Mouse (Mus musculus): Measurements from ENCODE around the gene Zcchc7. TPM values are rescaled to one million over a fixed set of nuclear protein-coding genes. Genes with fewer than 3 reads are reported as not detected.
"Not testable (repeated sequence)": the region's sequence is repeated elsewhere in the genome, so short reads cannot be mapped to it uniquely, and the experiment has no call there.

The Zcchc7 gene
- polyA plus RNA-seq, 1 experiment from 2014 or later, result 22.2 TPM

DNA sequence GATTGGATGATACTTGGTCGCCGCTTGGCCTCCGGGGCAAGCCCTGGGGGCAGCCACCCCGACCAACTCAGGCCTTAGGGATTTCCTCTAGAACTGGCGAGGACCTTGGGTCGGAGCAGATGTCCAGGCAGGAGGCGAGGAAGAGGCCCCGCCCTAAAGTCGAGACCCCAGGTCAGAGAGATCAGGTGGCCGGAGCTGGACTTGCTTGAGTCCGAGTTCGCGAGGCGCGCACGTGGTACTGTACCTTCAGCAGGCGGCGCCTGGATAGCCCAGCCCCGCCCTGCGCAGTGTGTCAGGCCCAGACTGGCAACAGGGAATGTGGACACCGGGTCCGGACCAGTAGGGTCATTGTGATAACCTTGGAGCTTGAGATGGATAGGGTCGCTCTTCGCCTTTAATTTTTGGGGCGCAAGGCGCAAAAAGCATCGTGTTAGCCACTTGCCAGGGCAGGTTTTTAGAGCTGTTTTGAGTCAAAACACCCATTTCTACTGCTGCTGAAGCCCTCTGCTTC, 41.5 kb upstream of the Zcchc7 start:
- Histone ChIP-seq H3K4me1 (peaks cover 31% of the 10 kb centered on the region), H3K9me3 (no peaks in the 10 kb centered on the region), H3K27ac (replicated peaks) (no peak overlapping the region), H3K36me3 (replicated peaks) (no peaks in the 10 kb centered on the region), H3K27me3 (replicated peaks; ENCODE audit: low read depth, poor library complexity, severe bottlenecking) (peaks cover 99% of the 10 kb centered on the region), H3K4me3 (peak overlapping the region; percentile 41)
- under 1% methylated on average over 27 of the region's 27 CpGs for WGBS
- DNase-seq (ENCODE audit: low spot score), result peak; percentile 58

DNA sequence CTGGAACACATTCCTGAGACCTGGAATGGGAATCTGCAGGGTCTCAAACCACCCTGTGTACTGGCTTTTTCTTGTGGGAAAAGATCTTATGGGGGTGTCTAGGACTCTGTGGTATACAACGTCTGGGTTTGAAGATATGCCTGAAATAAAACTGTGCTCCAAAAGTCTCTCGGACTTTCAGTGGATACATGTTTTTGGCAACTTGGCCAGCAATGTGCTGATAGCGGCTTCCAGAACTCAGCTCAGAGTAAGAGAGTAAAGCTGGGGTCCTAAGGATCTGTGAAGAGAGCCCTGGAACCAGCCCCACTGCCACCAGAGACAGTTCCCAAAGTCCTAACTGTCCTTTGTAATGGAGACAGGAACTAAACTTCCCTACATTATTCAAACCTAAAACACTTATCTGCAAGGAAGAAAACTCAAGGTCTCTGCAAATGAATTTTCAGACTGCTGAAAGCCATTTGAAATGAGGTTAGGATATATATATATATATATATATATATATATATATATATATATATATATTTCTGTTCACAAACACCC, 40.0 kb upstream of the Zcchc7 start:
- Histone ChIP-seq H3K27ac (replicated peaks) (no peak overlapping the region), H3K4me1 (peaks cover 30% of the 10 kb centered on the region)
- WGBS, result 9% methylated on average over 3 of the region's 3 CpGs

DNA sequence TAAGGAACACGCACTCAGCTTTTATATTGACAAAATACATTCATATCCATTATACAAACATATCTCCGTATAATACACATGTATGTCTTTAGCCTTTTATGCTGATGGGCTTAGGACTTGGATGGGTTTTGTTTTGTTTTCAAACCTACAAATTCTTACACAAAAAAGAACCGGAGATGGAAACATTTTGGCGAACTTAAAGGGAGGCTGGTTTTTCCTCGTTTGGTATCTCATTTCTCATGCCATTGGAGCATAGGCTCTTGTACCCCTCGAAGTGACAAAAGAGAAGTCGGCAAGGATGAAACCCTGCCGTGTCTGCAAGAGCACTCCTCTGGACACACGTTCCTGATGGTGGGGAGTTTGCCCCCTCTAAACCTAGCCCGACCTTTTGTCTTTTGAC, 39.3 kb upstream of the Zcchc7 start:
- Histone ChIP-seq H3K4me1 (peaks cover 25% of the 10 kb centered on the region), H3K9me3 (no peaks in the 10 kb centered on the region), H3K27me3 (replicated peaks; ENCODE audit: low read depth, poor library complexity, severe bottlenecking) (peaks cover 97% of the 10 kb centered on the region), H3K4me3 (no peak overlapping the region), H3K27ac (replicated peaks) (no peak overlapping the region), H3K36me3 (replicated peaks) (no peaks in the 10 kb centered on the region)
- no peak for DNase-seq (ENCODE audit: low spot score)
- 3% methylated on average over 10 of the region's 10 CpGs for WGBS

More for the DNA sequence above, 40.0 kb upstream of the Zcchc7 start:
- peaks cover 99% of the 10 kb centered on the region for H3K27me3 ChIP-seq (replicated peaks; ENCODE audit: low read depth, poor library complexity, severe bottlenecking)
- H3K9me3 ChIP-seq, result no peaks in the 10 kb centered on the region
- DNase-seq (ENCODE audit: low spot score), result no peak
- H3K36me3 ChIP-seq (replicated peaks), result no peaks in the 10 kb centered on the region
- no peak overlapping the region for H3K4me3 ChIP-seq

DNA sequence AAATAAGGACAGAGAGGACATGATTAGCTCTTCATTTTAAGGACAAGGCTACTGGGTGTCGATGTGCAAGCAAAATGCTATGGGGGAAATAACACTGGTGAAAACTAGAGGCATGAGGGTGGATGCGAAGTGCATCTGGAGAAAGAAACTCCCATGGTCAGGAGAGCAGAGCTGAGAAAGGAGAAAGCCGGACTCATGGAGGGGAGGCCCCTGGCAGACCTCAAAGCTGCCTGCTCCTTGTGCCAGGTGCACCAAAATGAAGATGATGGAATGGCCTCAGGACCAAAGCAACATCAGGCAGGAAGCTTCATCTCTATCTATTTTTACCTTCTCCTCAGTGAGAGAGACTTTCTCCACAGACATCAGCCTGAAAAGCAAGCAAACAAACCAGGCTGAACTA, 38.0 kb upstream of the Zcchc7 start:
- DNase-seq (ENCODE audit: low spot score), result no peak
- no peaks in the 10 kb centered on the region for H3K9me3 ChIP-seq
- H3K27me3 ChIP-seq (replicated peaks; ENCODE audit: low read depth, poor library complexity, severe bottlenecking), result peaks cover 86% of the 10 kb centered on the region
- H3K27ac ChIP-seq (replicated peaks), result no peak overlapping the region
- H3K4me1 ChIP-seq, result peaks cover 17% of the 10 kb centered on the region
- no peaks in the 10 kb centered on the region for H3K36me3 ChIP-seq (replicated peaks)
- no peak overlapping the region for H3K4me3 ChIP-seq
- WGBS, result 81% methylated on average over 3 of the region's 3 CpGs

DNA sequence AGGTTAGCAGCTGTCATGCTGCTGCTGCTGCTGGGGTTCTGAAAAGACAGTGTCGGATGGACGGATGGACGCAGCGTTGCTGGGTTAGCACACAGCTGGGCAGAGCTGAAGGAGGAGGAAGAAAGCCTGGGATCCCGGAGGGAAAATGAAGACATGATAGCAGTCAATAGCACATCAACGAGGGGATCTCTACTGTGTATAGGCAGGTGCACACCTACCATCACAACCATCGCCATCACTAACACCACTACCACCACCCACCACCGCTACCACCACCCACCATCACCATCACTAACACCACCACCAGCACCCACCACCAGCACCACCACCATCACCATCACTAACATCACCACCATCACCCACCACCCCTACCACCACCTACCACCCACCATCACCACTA, 35.6 kb upstream of the Zcchc7 start:
- Histone ChIP-seq H3K4me1 (no peaks in the 10 kb centered on the region), H3K9me3 (no peaks in the 10 kb centered on the region), H3K27me3 (replicated peaks; ENCODE audit: low read depth, poor library complexity, severe bottlenecking) (peaks cover 63% of the 10 kb centered on the region), H3K36me3 (replicated peaks) (no peaks in the 10 kb centered on the region), H3K4me3 (no peak overlapping the region), H3K27ac (replicated peaks) (no peak overlapping the region)
- DNase-seq (ENCODE audit: low spot score), result no peak
- WGBS, result 93% methylated on average over 8 of the region's 8 CpGs

DNA sequence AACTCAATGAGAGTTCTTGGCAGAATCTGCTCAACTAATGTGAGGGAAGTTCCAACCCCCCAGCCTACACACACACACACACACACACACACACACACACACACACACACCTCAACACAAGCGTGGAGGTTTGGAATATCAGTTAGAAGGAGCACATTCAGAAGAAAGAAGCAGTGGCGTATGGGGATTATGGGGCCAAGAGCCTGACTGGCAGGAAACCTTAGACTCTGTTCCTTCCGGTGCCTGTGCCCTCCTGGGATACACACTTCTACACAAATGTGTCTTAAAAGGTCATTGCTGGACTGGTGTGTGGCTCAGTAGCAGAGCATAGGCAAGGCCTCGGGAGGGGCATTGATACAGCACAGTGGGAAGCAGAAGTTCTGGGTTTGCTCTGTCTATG, 34.4 kb upstream of the Zcchc7 start:
- Histone ChIP-seq H3K27me3 (replicated peaks; ENCODE audit: low read depth, poor library complexity, severe bottlenecking) (peaks cover 52% of the 10 kb centered on the region), H3K4me1 (no peaks in the 10 kb centered on the region)
- DNase-seq (ENCODE audit: low spot score), result no peak

DNA sequence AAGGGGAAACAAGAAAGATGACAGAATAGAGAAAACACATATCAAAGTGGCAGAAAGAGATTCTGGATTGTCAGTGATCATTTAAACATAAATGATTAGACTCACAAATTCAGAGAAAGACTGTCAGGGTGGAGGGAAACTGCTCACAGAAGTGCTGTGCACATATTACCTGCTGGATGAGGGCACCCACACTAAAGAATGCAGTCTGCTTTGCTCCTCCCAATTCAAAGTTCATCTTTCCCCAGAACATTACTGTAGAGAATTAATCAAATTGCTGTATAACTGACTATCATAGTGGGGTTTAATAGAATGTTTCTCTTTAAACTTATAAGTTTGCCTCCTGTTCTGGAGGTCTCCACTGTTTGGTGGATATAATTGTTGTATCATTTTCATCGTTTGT, 15.2 kb upstream of the Zcchc7 start:
- 78% methylated on average over 1 of the region's 1 CpGs for WGBS
- Histone ChIP-seq H3K36me3 (replicated peaks) (no peaks in the 10 kb centered on the region), H3K4me3 (no peak overlapping the region), H3K4me1 (no peaks in the 10 kb centered on the region), H3K27me3 (replicated peaks; ENCODE audit: low read depth, poor library complexity, severe bottlenecking) (0 out of 2 replicates have a peak, but pooled peaks cover 4% of the 10 kb centered on the region), H3K27ac (replicated peaks) (no peak overlapping the region), H3K9me3 (peaks cover 13% of the 10 kb centered on the region; the same call in 1 of the 2 replicates)
- DNase-seq (ENCODE audit: low spot score), result no peak

More for the DNA sequence above, 34.4 kb upstream of the Zcchc7 start:
- Histone ChIP-seq H3K9me3 (no peaks in the 10 kb centered on the region), H3K27ac (replicated peaks) (no peak overlapping the region), H3K36me3 (replicated peaks) (no peaks in the 10 kb centered on the region), H3K4me3 (no peak overlapping the region)
- 86% methylated on average over 4 of the region's 4 CpGs for WGBS

DNA sequence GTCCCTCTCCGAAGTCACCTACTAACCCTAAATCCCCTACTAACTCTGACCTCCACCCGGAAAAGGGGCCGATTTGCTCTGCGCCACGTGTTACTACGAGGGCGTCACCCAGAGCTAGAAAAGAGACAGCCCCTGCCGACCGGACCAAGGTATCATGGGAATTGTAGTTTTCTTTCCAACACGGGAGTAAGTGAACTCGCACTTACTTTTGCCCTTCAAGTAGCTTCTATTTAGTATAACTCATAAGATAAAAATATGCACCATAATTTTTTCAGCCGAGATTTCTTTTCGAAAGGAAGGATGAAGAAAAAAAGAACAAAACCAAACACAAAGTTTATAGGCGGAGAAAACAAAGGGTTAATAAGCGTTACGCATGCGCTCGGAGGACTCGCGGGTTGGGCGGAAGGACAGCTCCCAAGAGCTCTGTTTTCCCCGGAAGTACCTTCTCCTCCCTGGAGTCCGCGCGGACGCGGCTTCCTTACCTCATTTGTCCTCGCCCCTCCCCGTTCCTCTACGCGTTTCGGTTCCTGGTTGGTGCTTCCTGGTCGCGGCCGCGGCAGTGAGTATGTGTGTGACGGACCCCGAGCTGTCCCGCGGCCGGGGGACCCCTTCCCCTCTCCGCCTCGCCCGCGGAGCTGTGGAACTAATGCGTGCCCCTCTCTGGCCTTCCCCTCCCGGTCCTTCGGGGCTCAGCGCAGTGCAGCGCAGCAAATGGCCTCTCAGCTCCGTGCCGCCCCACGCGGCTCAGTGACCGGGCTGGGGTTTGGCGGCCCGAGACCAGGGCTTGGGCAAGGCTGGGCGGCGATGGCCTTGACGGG, 666 bp downstream of the Zcchc7 start:
- Histone ChIP-seq H3K27ac (replicated peaks) (peak overlapping the region; percentile 85), H3K9me3 (no peaks in the 10 kb centered on the region), H3K4me1 (peaks cover 12% of the 10 kb centered on the region), H3K36me3 (replicated peaks) (no peaks in the 10 kb centered on the region), H3K4me3 (peak overlapping the region; percentile 73), H3K27me3 (replicated peaks; ENCODE audit: low read depth, poor library complexity, severe bottlenecking) (no peaks in the 10 kb centered on the region)
- peak; percentile 94 for DNase-seq (ENCODE audit: low spot score)
- WGBS, result under 1% methylated on average over 60 of the region's 60 CpGs

DNA sequence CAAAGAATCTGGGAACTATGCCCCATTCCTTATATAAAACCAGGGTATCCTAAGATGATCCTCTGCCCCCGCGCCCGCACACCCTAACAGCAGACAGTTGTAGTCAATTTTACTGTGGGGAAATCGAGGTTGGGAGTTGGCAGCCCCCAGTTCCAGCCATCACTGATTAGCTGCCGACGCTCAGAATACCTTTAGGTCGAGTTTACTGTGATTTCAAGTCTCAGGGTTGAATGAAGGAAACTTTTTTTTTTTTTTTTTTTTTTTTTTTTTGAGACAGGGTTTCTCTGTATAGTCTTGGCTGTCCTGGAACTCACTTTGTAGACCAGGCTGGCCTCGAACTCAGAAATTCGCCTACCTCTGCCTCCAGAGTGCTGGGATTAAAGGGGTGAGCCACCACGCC, 1.5 kb downstream of the Zcchc7 start:
- H3K9me3 ChIP-seq; DNase-seq (ENCODE audit: low spot score); H3K36me3 ChIP-seq (replicated peaks); H3K27me3 ChIP-seq (replicated peaks; ENCODE audit: low read depth, poor library complexity, severe bottlenecking): not testable (repeated sequence)
- peak overlapping the region; percentile 73 for H3K4me3 ChIP-seq
- 6% methylated on average over 10 of the region's 10 CpGs for WGBS
- peaks cover 12% of the 10 kb centered on the region for H3K4me1 ChIP-seq
- H3K27ac ChIP-seq (replicated peaks), result peak overlapping the region; percentile 85

DNA sequence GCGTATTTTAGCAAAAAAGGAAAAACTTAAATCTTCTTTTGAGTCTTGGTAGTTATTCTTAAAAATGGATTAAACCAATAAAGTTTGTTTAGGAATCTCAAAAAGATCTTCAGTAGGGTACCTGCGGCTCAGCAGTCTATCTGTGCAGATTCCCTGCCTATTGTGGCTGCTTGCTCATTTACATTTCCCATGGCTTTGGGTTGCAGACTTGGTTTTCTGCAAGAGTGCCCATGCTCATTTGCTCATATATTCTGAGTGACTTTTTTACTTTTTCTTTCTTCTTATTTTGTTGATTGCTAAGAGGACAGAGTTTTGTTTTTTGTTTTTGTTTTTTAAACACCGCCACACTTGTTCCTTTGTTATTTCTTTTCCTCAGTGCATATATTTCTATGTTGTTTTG, 19.2 kb downstream of the Zcchc7 start:
- Histone ChIP-seq H3K9me3 (no peaks in the 10 kb centered on the region), H3K27me3 (replicated peaks; ENCODE audit: low read depth, poor library complexity, severe bottlenecking) (no peaks in the 10 kb centered on the region), H3K36me3 (replicated peaks) (peaks cover 11% of the 10 kb centered on the region), H3K27ac (replicated peaks) (no peak overlapping the region), H3K4me1 (peaks cover 9% of the 10 kb centered on the region), H3K4me3 (no peak overlapping the region)
- no peak for DNase-seq (ENCODE audit: low spot score)
- 74% methylated on average over 3 of the region's 3 CpGs for WGBS

DNA sequence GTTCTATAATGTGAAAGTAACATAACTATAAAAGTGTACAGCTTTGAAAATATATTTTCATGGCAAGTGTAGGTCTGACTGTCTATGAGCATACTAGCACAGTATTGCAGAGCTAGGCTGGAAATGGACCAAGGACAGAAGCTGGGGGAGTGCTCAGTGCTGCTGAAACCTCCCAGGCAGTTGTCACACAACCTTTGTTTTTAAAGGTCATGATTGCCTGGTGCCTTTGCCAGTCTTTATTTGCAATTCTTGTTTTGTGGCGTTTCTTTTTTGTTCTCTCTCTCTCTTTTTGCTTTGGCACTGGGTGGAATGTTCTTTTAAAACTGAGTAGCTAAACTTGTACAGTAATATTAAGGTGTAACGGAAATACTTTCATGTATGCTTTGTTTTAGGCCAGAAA, 21.0 kb downstream of the Zcchc7 start:
- Histone ChIP-seq H3K27ac (replicated peaks) (no peak overlapping the region), H3K36me3 (replicated peaks) (no peaks in the 10 kb centered on the region), H3K27me3 (replicated peaks; ENCODE audit: low read depth, poor library complexity, severe bottlenecking) (no peaks in the 10 kb centered on the region), H3K9me3 (no peaks in the 10 kb centered on the region), H3K4me1 (peaks cover 9% of the 10 kb centered on the region), H3K4me3 (no peak overlapping the region)
- DNase-seq (ENCODE audit: low spot score), result no peak
- 51% methylated on average over 2 of the region's 2 CpGs for WGBS

DNA sequence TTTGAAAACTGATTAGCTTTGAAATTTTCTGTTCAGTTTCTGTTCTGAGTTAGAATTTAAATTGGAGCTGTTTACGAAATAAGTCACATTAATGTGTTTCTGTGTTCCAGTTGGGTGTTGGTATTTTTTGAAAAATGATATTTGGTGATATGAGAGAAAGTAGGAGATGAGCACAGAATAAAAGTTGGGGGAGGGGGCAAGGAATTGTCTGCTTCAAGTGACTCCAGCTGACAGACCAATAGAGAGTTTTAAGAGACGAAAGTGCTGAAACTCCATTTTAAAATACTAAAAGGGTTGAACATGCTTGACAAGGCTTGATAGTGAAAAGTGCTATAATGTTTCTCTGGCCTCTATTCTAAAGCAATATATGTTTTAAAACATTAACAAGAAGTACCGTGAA, 21.4 kb downstream of the Zcchc7 start:
- Histone ChIP-seq H3K27me3 (replicated peaks; ENCODE audit: low read depth, poor library complexity, severe bottlenecking) (no peaks in the 10 kb centered on the region), H3K27ac (replicated peaks) (no peak overlapping the region), H3K4me1 (peaks cover 9% of the 10 kb centered on the region), H3K36me3 (replicated peaks) (no peaks in the 10 kb centered on the region), H3K9me3 (no peaks in the 10 kb centered on the region), H3K4me3 (no peak overlapping the region)
- no peak for DNase-seq (ENCODE audit: low spot score)
- WGBS, result 84% methylated on average over 3 of the region's 3 CpGs

DNA sequence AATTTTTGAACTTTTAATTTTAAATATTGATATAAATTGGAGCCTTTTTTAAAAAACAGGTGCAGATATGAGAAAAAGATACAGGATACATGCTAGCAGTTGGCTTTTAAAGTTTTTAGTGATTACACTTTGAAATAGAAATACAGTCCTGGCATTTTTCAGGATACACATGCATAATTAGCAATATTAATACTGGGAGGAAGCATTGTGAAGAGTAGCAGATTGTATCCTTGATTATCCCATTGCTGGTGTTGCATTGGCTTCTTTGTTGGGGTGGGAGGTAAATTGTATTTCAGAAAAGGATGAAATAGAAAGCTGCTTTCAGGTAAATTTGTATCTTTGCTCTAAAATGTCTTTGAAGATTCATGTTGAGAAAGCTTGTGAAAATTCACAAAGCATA, 22.0 kb downstream of the Zcchc7 start:
- Histone ChIP-seq H3K36me3 (replicated peaks) (no peaks in the 10 kb centered on the region), H3K27me3 (replicated peaks; ENCODE audit: low read depth, poor library complexity, severe bottlenecking) (no peaks in the 10 kb centered on the region), H3K4me1 (peaks cover 9% of the 10 kb centered on the region), H3K4me3 (no peak overlapping the region), H3K27ac (replicated peaks) (no peak overlapping the region), H3K9me3 (no peaks in the 10 kb centered on the region)
- DNase-seq (ENCODE audit: low spot score), result no peak

Data from embryonic facial prominence, embryonic 10.5 days (tissue).